Comparison of ENCODE assay signal across 19 mouse cellular contexts in genomic region chr12:85164996-85165395, GRCm38 (mm10). TPM values are rescaled to one million over a fixed set of nuclear protein-coding genes. Genes with fewer than 3 reads are reported as not detected.
"Had no signal": no experiment of that assay in that cellular context is flagged by ENCODE, and none has a peak within 500 bp of the region (broad histone marks: within the 10 kb centered on the region; RNA-seq: fewer than 3 reads in every experiment).

No protein-coding gene starts in this region.

- H3K36me3 ChIP-seq: liver, embryonic 15.5 days; midbrain, embryonic 15.5 days; stomach, embryonic 15.5 days had no signal

- ATAC-seq: midbrain, embryonic 15.5 days had no signal

- H3K4me2 ChIP-seq: limb, embryonic 13.5 days; liver, embryonic 11.5 days; liver, embryonic 15.5 days; lung, embryonic 14.5 days; midbrain, embryonic 11.5 days; midbrain, embryonic 15.5 days; neural tube, embryonic 12.5 days; stomach, embryonic 15.5 days had no signal

- H3K4me3 ChIP-seq: layer of hippocampus, adult 2 months; limb, embryonic 13.5 days; liver, embryonic 15.5 days; megakaryocyte, embryonic 14.5 days; midbrain, embryonic 15.5 days; neural tube, embryonic 12.5 days; stomach, embryonic 15.5 days had no signal

- H3K27me3 ChIP-seq: limb, embryonic 13.5 days; midbrain, embryonic 15.5 days; stomach, embryonic 15.5 days had no signal

- H3K9me3 ChIP-seq: limb, embryonic 13.5 days; liver, embryonic 15.5 days; midbrain, embryonic 15.5 days; neural tube, embryonic 12.5 days; stomach, embryonic 15.5 days had no signal

- H3K27ac ChIP-seq: layer of hippocampus, adult 2 months; limb, embryonic 13.5 days; liver, embryonic 15.5 days; macrophage; midbrain, embryonic 15.5 days; neural tube, embryonic 12.5 days; stomach, embryonic 15.5 days had no signal

- H3K9ac ChIP-seq: limb, embryonic 13.5 days; liver, embryonic 15.5 days; lung, embryonic 14.5 days; midbrain, embryonic 15.5 days; neural tube, embryonic 12.5 days; stomach, embryonic 15.5 days had no signal

- DNase-seq: kidney, postnatal 10 days; kidney, postnatal 4 days; lung, embryonic 14.5 days; lung, postnatal 10 days; spleen, adult 18-20 months; thymus, adult 2 months; thymus, postnatal 25 days had no signal

RNA-seq across cellular contexts. Expression of gene Pgf, which starts 12.6 kb away (rescaled TPM):
- total RNA-seq: monocyte, adult 5-6 weeks; neutrophil, adult 5-6 weeks had no signal

RNA-seq across cellular contexts. Expression of gene Rps6kl1, which starts 13.9 kb away (rescaled TPM):
- total RNA-seq: neutrophil, adult 5-6 weeks had no signal
- polyA plus RNA-seq: macrophage had no signal

RNA-seq across cellular contexts. Expression of gene Prox2, which starts 54.4 kb away (rescaled TPM):
- total RNA-seq: monocyte, adult 5-6 weeks had no signal
